Mouse (Mus musculus) yolk sac, embryonic 10.5 days (tissue): Measurements from ENCODE around the gene Dhcr7.

Experiments used
- DNase-seq: peaks from one replicate; pipeline ENCODE4 v3.0.0-alpha.2; 2017; ENCODE audit warnings: low spot score

Gene Dhcr7

GRCm38 (mm10) chr7:143833581-143834190 is 10.7 kb downstream of the Dhcr7 start:
- no peak for DNase-seq

GRCm38 (mm10) chr7:143834316-143834715 is 11.4 kb downstream of the Dhcr7 start:
- no peak for DNase-seq

- no peak for DNase-seq
These were observed 12.0 kb downstream of the Dhcr7 start for GRCm38 (mm10) chr7:143834972-143835371.

GRCm38 (mm10) chr7:143837705-143838358 is 14.9 kb downstream of the Dhcr7 start:
- DNase-seq, result no peak

- no peak for DNase-seq
These were observed 17.2 kb downstream of the Dhcr7 start for GRCm38 (mm10) chr7:143840121-143840520.

- no peak for DNase-seq
These were observed 18.4 kb downstream of the Dhcr7 start for GRCm38 (mm10) chr7:143841301-143841700.

- DNase-seq, result no peak
These were observed 25.3 kb downstream of the Dhcr7 start for GRCm38 (mm10) chr7:143848127-143848767.

GRCm38 (mm10) chr7:143848768-143849482 is 26.0 kb downstream of the Dhcr7 start:
- DNase-seq, result peak; percentile 66

GRCm38 (mm10) chr7:143866538-143866937 is 43.6 kb downstream of the Dhcr7 start, which contains the start of gene Gm498:
Gene Gm498, plus strand, starts transcription at chr7:143866838.
- no peak for DNase-seq

- no peak for DNase-seq
These were observed 45.9 kb downstream of the Dhcr7 start for GRCm38 (mm10) chr7:143868874-143869273.

GRCm38 (mm10) chr7:143883717-143884116 is 60.8 kb downstream of the Dhcr7 start:
- no peak for DNase-seq

GRCm38 (mm10) chr7:143891146-143891545 is 68.2 kb downstream of the Dhcr7 start:
- DNase-seq, result no peak

- DNase-seq, result no peak
These were observed 69.4 kb downstream of the Dhcr7 start for GRCm38 (mm10) chr7:143892361-143892760.
